Mouse (Mus musculus): Measurements from ENCODE around the gene Specc1l.

GRCm38 (mm10) chr10:75251011-75251410 lies 39.1 kb downstream of the Specc1l start:
- TF ChIP-seq POLR2A (IDR thresholded peaks at IDR 0.05; ENCODE audit: low read depth, low read length) (no peak), CTCF (conservative IDR thresholded peaks at IDR 0.05; ENCODE audit: insufficient read depth, insufficient read length, low read depth, low read length) (peak; percentile 49)
